Mouse (Mus musculus): ENCODE measurements at regions not wholly inside any gene's neighbourhood (a gene's known extent, or its start where the extent isn't known, plus 50 kb on each side); places are given as distances from the start of the nearest gene placed in this dataset.
"Not testable (repeated sequence)": the region's sequence is repeated elsewhere in the genome, so short reads cannot be mapped to it uniquely, and the experiment has no call there.

DNA sequence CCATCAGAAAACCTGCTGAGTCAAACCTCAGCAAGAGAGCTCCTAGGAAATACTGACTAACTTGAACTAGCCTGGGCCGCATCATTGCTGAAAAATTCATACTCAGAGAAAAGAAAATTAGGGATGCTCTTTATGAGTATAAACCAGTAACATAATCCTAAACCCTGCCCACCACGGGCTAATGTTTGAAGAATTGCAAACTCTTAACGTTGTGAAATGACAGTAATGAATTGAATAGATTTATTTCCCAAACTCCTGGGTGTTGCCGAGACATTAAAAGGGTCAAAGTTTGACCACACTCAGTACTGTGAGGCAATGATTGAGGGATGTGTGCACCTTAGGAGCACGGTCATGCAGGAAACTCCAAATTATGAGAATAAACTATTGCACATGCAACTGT is 125.3 kb downstream of the Gipc2 start:
- Histone ChIP-seq H3K4me1 (ENCODE audit: control insufficient read depth, insufficient read depth, low read length) (no peaks in the 10 kb centered on the region), H3K36me3 (replicated peaks; ENCODE audit: control insufficient read depth, insufficient read depth, low read depth, low read length) (no peaks in the 10 kb centered on the region), H3K9me3 (replicated peaks; ENCODE audit: control insufficient read depth, low read length) (no peaks in the 10 kb centered on the region), H3K27me3 (ENCODE audit: control insufficient read depth, insufficient read depth, low read length) (no peaks in the 10 kb centered on the region), H3K4me2 (ENCODE audit: low read depth, low read length) (no peak overlapping the region), H3K9ac (replicated peaks; ENCODE audit: low read length) (no peak overlapping the region), H3K27ac (replicated peaks; ENCODE audit: low read depth, low read length) (no peak overlapping the region), H3K4me3 (ENCODE audit: low read depth, low read length) (no peak overlapping the region)
- DNase-seq (ENCODE audit: low spot score) (no peak), ATAC-seq (replicated peaks; ENCODE audit: insufficient number of reproducible peaks, low FRiP score, low TSS enrichment, low read depth) (no peak)
- WGBS: 81% methylated on average over 5 of the region's 5 CpGs

- H3K27ac ChIP-seq (replicated peaks; ENCODE audit: low read depth, low read length); H3K4me2 ChIP-seq (ENCODE audit: low read depth, low read length); H3K36me3 ChIP-seq (replicated peaks; ENCODE audit: control insufficient read depth, insufficient read depth, low read depth, low read length); H3K4me3 ChIP-seq (ENCODE audit: low read depth, low read length); DNase-seq (ENCODE audit: low spot score); H3K9me3 ChIP-seq (replicated peaks; ENCODE audit: control insufficient read depth, low read length); H3K27me3 ChIP-seq (ENCODE audit: control insufficient read depth, insufficient read depth, low read length); H3K4me1 ChIP-seq (ENCODE audit: control insufficient read depth, insufficient read depth, low read length); ATAC-seq (replicated peaks; ENCODE audit: insufficient number of reproducible peaks, low FRiP score, low TSS enrichment, low read depth); H3K9ac ChIP-seq (replicated peaks; ENCODE audit: low read length): not testable (repeated sequence)
- WGBS: 88% methylated on average over 5 of the region's 5 CpGs
Measured at GRCm38 (mm10) chr3:152036819-152037218, 129.2 kb downstream of the Gipc2 start.

DNA sequence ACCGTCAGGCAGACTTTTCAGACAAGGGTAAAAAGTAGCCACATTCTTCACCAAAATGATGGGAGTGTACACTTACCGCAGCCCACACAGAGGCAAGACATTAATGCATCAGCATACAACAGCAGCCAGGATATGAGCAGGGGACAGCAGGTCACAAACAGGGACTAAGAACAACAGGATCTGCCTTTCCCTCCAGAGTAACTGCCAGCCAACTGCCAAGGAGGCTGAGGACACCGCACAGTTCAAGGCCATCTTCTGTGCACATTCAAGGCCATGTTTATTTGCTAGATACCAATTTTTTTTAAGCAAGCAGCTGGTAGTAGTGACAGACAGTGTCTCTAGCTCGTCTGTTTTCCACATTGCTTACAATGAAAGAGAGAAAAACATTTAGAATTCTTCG is 130.6 kb downstream of the Gipc2 start:
- no peaks in the 10 kb centered on the region for H3K36me3 ChIP-seq (replicated peaks; ENCODE audit: control insufficient read depth, insufficient read depth, low read depth, low read length)
- no peak overlapping the region for H3K4me3 ChIP-seq (ENCODE audit: low read depth, low read length)
- no peak for ATAC-seq (replicated peaks; ENCODE audit: insufficient number of reproducible peaks, low FRiP score, low TSS enrichment, low read depth)
- H3K9ac ChIP-seq (replicated peaks; ENCODE audit: low read length): no peak overlapping the region
- no peak for DNase-seq (ENCODE audit: low spot score)
- no peak overlapping the region for H3K4me2 ChIP-seq (ENCODE audit: low read depth, low read length)
- 83% methylated on average over 5 of the region's 5 CpGs for WGBS
- H3K27me3 ChIP-seq (ENCODE audit: control insufficient read depth, insufficient read depth, low read length): no peaks in the 10 kb centered on the region
- no peaks in the 10 kb centered on the region for H3K9me3 ChIP-seq (replicated peaks; ENCODE audit: control insufficient read depth, low read length)
- no peaks in the 10 kb centered on the region for H3K4me1 ChIP-seq (ENCODE audit: control insufficient read depth, insufficient read depth, low read length)
- H3K27ac ChIP-seq (replicated peaks; ENCODE audit: low read depth, low read length): no peak overlapping the region

DNA sequence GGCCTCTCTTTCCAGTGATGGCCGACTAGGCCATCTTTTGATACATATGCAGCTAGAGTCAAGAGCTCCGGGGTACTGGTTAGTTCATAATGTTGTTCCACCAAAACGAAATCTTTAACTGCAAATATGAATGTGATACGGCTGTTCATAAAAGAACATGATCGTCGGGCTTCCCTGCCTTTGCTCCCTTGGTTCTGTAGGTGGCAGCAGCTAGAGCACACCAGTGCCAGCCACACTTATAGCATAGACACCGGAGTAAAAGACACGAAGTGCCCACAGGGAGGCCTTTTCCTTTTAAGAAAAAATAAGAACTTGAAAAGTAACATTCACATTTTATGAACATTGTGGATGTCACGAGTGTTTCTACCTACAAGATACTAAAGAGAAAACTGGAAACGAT is 131.3 kb downstream of the Gipc2 start:
- ATAC-seq (replicated peaks; ENCODE audit: insufficient number of reproducible peaks, low FRiP score, low TSS enrichment, low read depth) (no peak), DNase-seq (ENCODE audit: low spot score) (no peak)
- Histone ChIP-seq H3K4me2 (ENCODE audit: low read depth, low read length) (no peak overlapping the region), H3K27me3 (ENCODE audit: control insufficient read depth, insufficient read depth, low read length) (no peaks in the 10 kb centered on the region), H3K4me1 (ENCODE audit: control insufficient read depth, insufficient read depth, low read length) (no peaks in the 10 kb centered on the region), H3K9ac (replicated peaks; ENCODE audit: low read length) (no peak overlapping the region), H3K4me3 (ENCODE audit: low read depth, low read length) (no peak overlapping the region), H3K36me3 (replicated peaks; ENCODE audit: control insufficient read depth, insufficient read depth, low read depth, low read length) (no peaks in the 10 kb centered on the region), H3K27ac (replicated peaks; ENCODE audit: low read depth, low read length) (no peak overlapping the region), H3K9me3 (replicated peaks; ENCODE audit: control insufficient read depth, low read length) (no peaks in the 10 kb centered on the region)
- 86% methylated on average over 9 of the region's 10 CpGs for WGBS

GRCm38 (mm10) chr3:152034221-152034620 is 131.8 kb downstream of the Gipc2 start:
- ATAC-seq (replicated peaks; ENCODE audit: insufficient number of reproducible peaks, low FRiP score, low TSS enrichment, low read depth): no peak
- H3K4me3 ChIP-seq (ENCODE audit: low read depth, low read length): no peak overlapping the region
- no peaks in the 10 kb centered on the region for H3K36me3 ChIP-seq (replicated peaks; ENCODE audit: control insufficient read depth, insufficient read depth, low read depth, low read length)
- no peaks in the 10 kb centered on the region for H3K9me3 ChIP-seq (replicated peaks; ENCODE audit: control insufficient read depth, low read length)
- H3K4me2 ChIP-seq (ENCODE audit: low read depth, low read length): no peak overlapping the region
- WGBS: 69% methylated on average over 2 of the region's 2 CpGs
- H3K27ac ChIP-seq (replicated peaks; ENCODE audit: low read depth, low read length): no peak overlapping the region
- H3K9ac ChIP-seq (replicated peaks; ENCODE audit: low read length): no peak overlapping the region
- no peaks in the 10 kb centered on the region for H3K4me1 ChIP-seq (ENCODE audit: control insufficient read depth, insufficient read depth, low read length)
- no peaks in the 10 kb centered on the region for H3K27me3 ChIP-seq (ENCODE audit: control insufficient read depth, insufficient read depth, low read length)
- DNase-seq (ENCODE audit: low spot score): no peak

GRCm38 (mm10) chr3:152032663-152033318 is 133.2 kb downstream of the Gipc2 start:
- no peak overlapping the region for H3K27ac ChIP-seq (replicated peaks; ENCODE audit: low read depth, low read length)
- H3K36me3 ChIP-seq (replicated peaks; ENCODE audit: control insufficient read depth, insufficient read depth, low read depth, low read length): no peaks in the 10 kb centered on the region
- no peaks in the 10 kb centered on the region for H3K4me1 ChIP-seq (ENCODE audit: control insufficient read depth, insufficient read depth, low read length)
- H3K4me2 ChIP-seq (ENCODE audit: low read depth, low read length): no peak overlapping the region
- no peaks in the 10 kb centered on the region for H3K9me3 ChIP-seq (replicated peaks; ENCODE audit: control insufficient read depth, low read length)
- ATAC-seq (replicated peaks; ENCODE audit: insufficient number of reproducible peaks, low FRiP score, low TSS enrichment, low read depth) (no peak), DNase-seq (ENCODE audit: low spot score) (no peak)
- H3K9ac ChIP-seq (replicated peaks; ENCODE audit: low read length): no peak overlapping the region
- 76% methylated on average over 3 of the region's 3 CpGs for WGBS
- H3K27me3 ChIP-seq (ENCODE audit: control insufficient read depth, insufficient read depth, low read length): no peaks in the 10 kb centered on the region
- H3K4me3 ChIP-seq (ENCODE audit: low read depth, low read length): no peak overlapping the region

DNA sequence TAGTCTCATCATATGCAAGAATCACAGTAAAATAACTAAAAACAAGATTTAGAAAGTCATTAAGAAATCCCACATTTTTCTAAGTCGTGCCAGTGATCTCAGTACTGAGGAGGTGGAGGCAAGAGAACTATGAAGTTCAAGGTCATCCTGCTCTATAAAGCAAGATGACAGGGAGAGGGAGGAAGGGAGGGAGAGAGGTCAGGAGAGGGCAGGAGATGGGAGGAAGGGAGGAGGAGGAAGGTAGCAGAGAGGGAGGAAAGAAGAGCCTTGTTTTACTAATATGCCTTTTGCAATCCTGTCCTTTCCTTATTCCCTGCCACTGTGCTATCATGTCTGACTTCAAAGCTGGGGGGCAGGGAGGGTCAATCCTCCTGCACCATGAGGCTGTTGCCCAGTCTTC is 137.3 kb downstream of the Gipc2 start:
- DNase-seq (ENCODE audit: low spot score) (no peak), ATAC-seq (replicated peaks; ENCODE audit: insufficient number of reproducible peaks, low FRiP score, low TSS enrichment, low read depth) (no peak)
- Histone ChIP-seq H3K36me3 (replicated peaks; ENCODE audit: control insufficient read depth, insufficient read depth, low read depth, low read length) (no peaks in the 10 kb centered on the region), H3K4me2 (ENCODE audit: low read depth, low read length) (no peak overlapping the region), H3K9me3 (replicated peaks; ENCODE audit: control insufficient read depth, low read length) (no peaks in the 10 kb centered on the region), H3K4me1 (ENCODE audit: control insufficient read depth, insufficient read depth, low read length) (no peaks in the 10 kb centered on the region), H3K27ac (replicated peaks; ENCODE audit: low read depth, low read length) (no peak overlapping the region), H3K9ac (replicated peaks; ENCODE audit: low read length) (no peak overlapping the region), H3K4me3 (ENCODE audit: low read depth, low read length) (no peak overlapping the region), H3K27me3 (ENCODE audit: control insufficient read depth, insufficient read depth, low read length) (no peaks in the 10 kb centered on the region)
- WGBS: 47% methylated on average over 1 of the region's 1 CpGs

DNA sequence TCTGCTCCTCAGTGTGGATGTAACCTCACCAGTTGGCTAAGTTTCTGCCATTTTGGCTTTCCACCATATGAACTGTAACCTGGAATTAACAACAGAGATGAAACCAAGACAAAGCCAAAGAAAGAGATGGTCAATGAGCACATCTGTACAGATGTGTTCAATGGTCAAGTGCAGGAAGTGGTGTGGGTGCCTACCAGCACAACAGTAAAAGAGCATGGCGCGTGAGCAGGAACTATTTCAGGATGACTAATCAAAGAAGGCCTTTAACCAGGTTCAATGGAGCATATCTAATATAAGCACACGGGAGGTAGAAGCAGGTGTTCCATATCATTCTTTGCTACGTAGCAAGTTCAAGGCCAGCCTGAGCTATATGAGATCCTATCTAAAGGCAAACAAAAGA is 140.0 kb downstream of the Gipc2 start:
- Histone ChIP-seq H3K4me2 (ENCODE audit: low read depth, low read length) (no peak overlapping the region), H3K27ac (replicated peaks; ENCODE audit: low read depth, low read length) (no peak overlapping the region), H3K27me3 (ENCODE audit: control insufficient read depth, insufficient read depth, low read length) (no peaks in the 10 kb centered on the region), H3K4me3 (ENCODE audit: low read depth, low read length) (no peak overlapping the region), H3K9ac (replicated peaks; ENCODE audit: low read length) (no peak overlapping the region), H3K4me1 (ENCODE audit: control insufficient read depth, insufficient read depth, low read length) (no peaks in the 10 kb centered on the region), H3K9me3 (replicated peaks; ENCODE audit: control insufficient read depth, low read length) (no peaks in the 10 kb centered on the region), H3K36me3 (replicated peaks; ENCODE audit: control insufficient read depth, insufficient read depth, low read depth, low read length) (no peaks in the 10 kb centered on the region)
- WGBS: 90% methylated on average over 4 of the region's 4 CpGs
- DNase-seq (ENCODE audit: low spot score): no peak
- no peak for ATAC-seq (replicated peaks; ENCODE audit: insufficient number of reproducible peaks, low FRiP score, low TSS enrichment, low read depth)
